Mouse (Mus musculus) liver, embryonic 16.5 days (tissue): ENCODE measurements at regions not wholly inside any gene's neighbourhood (a gene's known extent, or its start where the extent isn't known, plus 50 kb on each side); places are given as distances from the start of the nearest gene placed in this dataset.

Experiments used
- ATAC-seq: fragments of 200-750 bp; cut with Nextera tagmentation; 2 replicates; pipeline ENCODE4 v1.8.0; 2017; ENCODE audit warnings: low read depth, mild to moderate bottlenecking, moderate number of reproducible peaks, moderate library complexity
- H3K27ac ChIP-seq: fragments of 300-500 bp; sonication (generic); 2 replicates; pipeline ENCODE4 v1.5.1; 2014; ENCODE audit warnings: mild to moderate bottlenecking, low read length
- H3K27me3 ChIP-seq: fragments of 300-500 bp; sonication (generic); 2 replicates; pipeline ENCODE4 v1.6.1; 2014; ENCODE audit warnings: low read depth, low read length, mixed read lengths; ENCODE audit not compliant: control insufficient read depth, insufficient read depth
- H3K36me3 ChIP-seq: fragments of 300-500 bp; sonication (generic); 2 replicates; pipeline ENCODE4 v1.6.1; 2014; ENCODE audit warnings: mild to moderate bottlenecking; ENCODE audit not compliant: control insufficient read depth, insufficient read depth
- H3K4me1 ChIP-seq: fragments of 300-500 bp; sonication (generic); 2 replicates; pipeline ENCODE4 v1.6.1; 2014; ENCODE audit warnings: low read depth, low read length, mixed read lengths; ENCODE audit not compliant: control insufficient read depth
- H3K4me2 ChIP-seq: fragments of 300-500 bp; sonication (generic); 2 replicates; pipeline ENCODE4 v1.6.1; 2014; ENCODE audit warnings: low read depth, low read length, mixed read lengths
- H3K4me3 ChIP-seq: fragments of 300-500 bp; sonication (generic); 2 replicates; pipeline ENCODE4 v1.5.1; 2014; ENCODE audit warnings: low read depth, mild to moderate bottlenecking, low read length
- H3K9ac ChIP-seq: fragments of 300-500 bp; sonication (generic); 2 replicates; pipeline ENCODE4 v1.6.1; 2014; ENCODE audit warnings: low read depth, low read length
- H3K9me3 ChIP-seq: fragments of 300-500 bp; sonication (generic); replicated peaks from 2 replicates; pipeline ENCODE4 v1.6.1; 2016; ENCODE audit warnings: low read length; ENCODE audit not compliant: control insufficient read depth
- WGBS: fragments of 180-500 bp; shearing (Covaris S2); extraction: QIAGEN DNeasy Blood & Tissue Kit; methylation state at CpG from one replicate; pipeline ENCODE4 v1.1.7; 2014; ENCODE audit not compliant: insufficient replicate concordance; 5-methylcytosine and 5-hydroxymethylcytosine counted together

GRCm38 (mm10) chr13:99764764-99765163 lies 136.1 kb downstream of the Cartpt start:
- H3K36me3 ChIP-seq, result no peaks in the 10 kb centered on the region
- no peak overlapping the region for H3K4me3 ChIP-seq
- no peak overlapping the region for H3K27ac ChIP-seq
- peaks cover 10% of the 10 kb centered on the region for H3K4me1 ChIP-seq
- H3K9me3 ChIP-seq, result no peaks in the 10 kb centered on the region
- no peak for ATAC-seq
- no peak overlapping the region for H3K4me2 ChIP-seq
- peaks cover 3% of the 10 kb centered on the region; the same call in 1 of the 2 replicates for H3K27me3 ChIP-seq
- 42% methylated on average over 3 of the region's 3 CpGs for WGBS
- no peak overlapping the region for H3K9ac ChIP-seq

GRCm38 (mm10) chr13:99764097-99764714 lies 136.7 kb downstream of the Cartpt start:
- H3K36me3 ChIP-seq, result no peaks in the 10 kb centered on the region
- no peak for ATAC-seq
- peaks cover 3% of the 10 kb centered on the region; the same call in 1 of the 2 replicates for H3K27me3 ChIP-seq
- no peak overlapping the region; the same call in 1 of the 2 replicates for H3K27ac ChIP-seq
- H3K4me1 ChIP-seq, result peaks cover 10% of the 10 kb centered on the region
- no peaks in the 10 kb centered on the region for H3K9me3 ChIP-seq
- WGBS, result 66% methylated on average over 6 of the region's 6 CpGs
- no peak overlapping the region for H3K9ac ChIP-seq
- no peak overlapping the region for H3K4me3 ChIP-seq
- H3K4me2 ChIP-seq, result no peak overlapping the region

- H3K9ac ChIP-seq, result no peak overlapping the region
- H3K4me2 ChIP-seq, result no peak overlapping the region
- no peak overlapping the region for H3K4me3 ChIP-seq
- no peaks in the 10 kb centered on the region for H3K9me3 ChIP-seq
- peaks cover 10% of the 10 kb centered on the region for H3K4me1 ChIP-seq
- WGBS, result 56% methylated on average over 9 of the region's 9 CpGs
- ATAC-seq, result no peak
- no peak overlapping the region for H3K27ac ChIP-seq
- H3K36me3 ChIP-seq, result no peaks in the 10 kb centered on the region
- H3K27me3 ChIP-seq, result peaks cover 3% of the 10 kb centered on the region; the same call in 1 of the 2 replicates
Observed at GRCm38 (mm10) chr13:99761843-99762242, 139.0 kb downstream of the Cartpt start.

GRCm38 (mm10) chr13:99761423-99761822 lies 139.5 kb downstream of the Cartpt start:
- H3K4me2 ChIP-seq, result no peak overlapping the region
- no peak overlapping the region for H3K27ac ChIP-seq
- 22% methylated on average over 4 of the region's 4 CpGs for WGBS
- peaks cover 10% of the 10 kb centered on the region for H3K4me1 ChIP-seq
- no peak overlapping the region for H3K4me3 ChIP-seq
- H3K9me3 ChIP-seq, result no peaks in the 10 kb centered on the region
- H3K36me3 ChIP-seq, result no peaks in the 10 kb centered on the region
- peak; percentile 77 for ATAC-seq
- peaks cover 3% of the 10 kb centered on the region; the same call in 1 of the 2 replicates for H3K27me3 ChIP-seq
- H3K9ac ChIP-seq, result no peak overlapping the region

GRCm38 (mm10) chr13:99760646-99761045 lies 140.2 kb downstream of the Cartpt start:
- Histone ChIP-seq H3K4me1 (peaks cover 12% of the 10 kb centered on the region), H3K9ac (no peak overlapping the region), H3K27me3 (peaks cover 3% of the 10 kb centered on the region; the same call in 1 of the 2 replicates), H3K27ac (no peak overlapping the region), H3K4me3 (no peak overlapping the region), H3K9me3 (no peaks in the 10 kb centered on the region), H3K36me3 (no peaks in the 10 kb centered on the region), H3K4me2 (no peak overlapping the region)
- ATAC-seq, result no peak
- WGBS, result 67% methylated on average over 4 of the region's 4 CpGs

GRCm38 (mm10) chr13:99759256-99760044 lies 141.4 kb downstream of the Cartpt start:
- H3K27me3 ChIP-seq, result no peaks in the 10 kb centered on the region; the same call in 1 of the 2 replicates
- ATAC-seq, result no peak
- no peak overlapping the region for H3K9ac ChIP-seq
- H3K4me1 ChIP-seq, result peaks cover 24% of the 10 kb centered on the region
- H3K9me3 ChIP-seq, result no peaks in the 10 kb centered on the region
- H3K4me3 ChIP-seq, result no peak overlapping the region
- H3K4me2 ChIP-seq, result no peak overlapping the region
- WGBS, result 65% methylated on average over 10 of the region's 10 CpGs
- no peaks in the 10 kb centered on the region for H3K36me3 ChIP-seq
- H3K27ac ChIP-seq, result no peak overlapping the region

GRCm38 (mm10) chr13:99754701-99755100 lies 146.2 kb downstream of the Cartpt start:
- H3K9ac ChIP-seq, result peak overlapping the region; percentile 31
- peaks cover 30% of the 10 kb centered on the region for H3K4me1 ChIP-seq
- H3K4me3 ChIP-seq, result 0 out of 2 replicates have a peak overlapping the region, but pooled peaks have one; percentile 8
- peak overlapping the region; percentile 92 for H3K27ac ChIP-seq
- no peaks in the 10 kb centered on the region for H3K9me3 ChIP-seq
- H3K4me2 ChIP-seq, result peak overlapping the region; percentile 55
- no peaks in the 10 kb centered on the region for H3K27me3 ChIP-seq
- no peak for ATAC-seq
- 58% methylated on average over 5 of the region's 5 CpGs for WGBS
- H3K36me3 ChIP-seq, result no peaks in the 10 kb centered on the region

- peaks cover 30% of the 10 kb centered on the region for H3K4me1 ChIP-seq
- H3K27me3 ChIP-seq, result no peaks in the 10 kb centered on the region
- peak overlapping the region; percentile 55 for H3K4me2 ChIP-seq
- no peaks in the 10 kb centered on the region for H3K9me3 ChIP-seq
- 0 out of 2 replicates have a peak overlapping the region, but pooled peaks have one; percentile 8 for H3K4me3 ChIP-seq
- WGBS, result 10% methylated on average over 5 of the region's 5 CpGs
- no peaks in the 10 kb centered on the region for H3K36me3 ChIP-seq
- ATAC-seq, result peak; percentile 99
- H3K27ac ChIP-seq, result peak overlapping the region; percentile 92
- peak overlapping the region; percentile 55 for H3K9ac ChIP-seq
Observed at GRCm38 (mm10) chr13:99754251-99754652, 146.6 kb downstream of the Cartpt start.

- Histone ChIP-seq H3K4me3 (no peak overlapping the region), H3K9ac (peak overlapping the region; percentile 55), H3K27me3 (no peaks in the 10 kb centered on the region), H3K27ac (peak overlapping the region; percentile 92), H3K36me3 (no peaks in the 10 kb centered on the region), H3K4me1 (peaks cover 30% of the 10 kb centered on the region), H3K4me2 (peak overlapping the region; percentile 55), H3K9me3 (no peaks in the 10 kb centered on the region)
- ATAC-seq, result peak; percentile 23; the same call in 1 of the 2 replicates
- WGBS, result 65% methylated on average over 3 of the region's 3 CpGs
Observed at GRCm38 (mm10) chr13:99753526-99753925, 147.4 kb downstream of the Cartpt start.
